Mouse (Mus musculus): ENCODE data around the gene Sec14l1. TPM values are rescaled to one million over a fixed set of nuclear protein-coding genes. Genes with fewer than 3 reads are reported as not detected.
A peak's percentile ranks its signal among the peaks of the same experiment; 100 is the strongest.

Gene Sec14l1
- polyA plus RNA-seq, 1 experiment from 2014 or later = 53.9 TPM

- H3K27ac ChIP-seq (ENCODE audit: low read depth, low read length) = no peak overlapping the region
- H3K9me3 ChIP-seq (ENCODE audit: control insufficient read depth, low read length) = no peaks in the 10 kb centered on the region
- H3K4me3 ChIP-seq (ENCODE audit: low read length) = no peak overlapping the region
- WGBS = 75% methylated on average over 6 of the region's 6 CpGs
- no peaks in the 10 kb centered on the region for H3K36me3 ChIP-seq (ENCODE audit: control insufficient read depth, insufficient read depth, low read length)
- no peaks in the 10 kb centered on the region; the same call in 1 of the 2 replicates for H3K4me1 ChIP-seq (ENCODE audit: control insufficient read depth, insufficient read depth, low read depth, low read length)
- H3K27me3 ChIP-seq (replicated peaks; ENCODE audit: control insufficient read depth, insufficient read depth, low read length) = peaks cover 14% of the 10 kb centered on the region
- no peak overlapping the region for H3K9ac ChIP-seq (ENCODE audit: low read depth, low read length)
- no peak overlapping the region for H3K4me2 ChIP-seq (ENCODE audit: low read length)
- no peak for ATAC-seq
Observed at GRCm38 (mm10) chr11:117205042-117205441, 90.1 kb downstream of the Sec14l1 start.

GRCm38 (mm10) chr11:117205447-117205846, 90.5 kb downstream of the Sec14l1 start:
- Histone ChIP-seq H3K4me1 (ENCODE audit: control insufficient read depth, insufficient read depth, low read depth, low read length) (no peaks in the 10 kb centered on the region), H3K4me3 (ENCODE audit: low read length) (no peak overlapping the region), H3K27me3 (replicated peaks; ENCODE audit: control insufficient read depth, insufficient read depth, low read length) (peaks cover 12% of the 10 kb centered on the region), H3K4me2 (ENCODE audit: low read length) (no peak overlapping the region), H3K9me3 (ENCODE audit: control insufficient read depth, low read length) (no peaks in the 10 kb centered on the region), H3K27ac (ENCODE audit: low read depth, low read length) (no peak overlapping the region), H3K9ac (ENCODE audit: low read depth, low read length) (no peak overlapping the region), H3K36me3 (ENCODE audit: control insufficient read depth, insufficient read depth, low read length) (no peaks in the 10 kb centered on the region)
- no peak for ATAC-seq
- WGBS = 87% methylated on average over 9 of the region's 9 CpGs

GRCm38 (mm10) chr11:117207436-117207835, 92.5 kb downstream of the Sec14l1 start:
- Histone ChIP-seq H3K27ac (ENCODE audit: low read depth, low read length) (no peak overlapping the region), H3K27me3 (replicated peaks; ENCODE audit: control insufficient read depth, insufficient read depth, low read length) (peaks cover under 1% of the 10 kb centered on the region; the same call in 1 of the 2 replicates), H3K4me3 (ENCODE audit: low read length) (no peak overlapping the region), H3K9ac (ENCODE audit: low read depth, low read length) (no peak overlapping the region), H3K36me3 (ENCODE audit: control insufficient read depth, insufficient read depth, low read length) (no peaks in the 10 kb centered on the region), H3K4me1 (ENCODE audit: control insufficient read depth, insufficient read depth, low read depth, low read length) (no peaks in the 10 kb centered on the region), H3K4me2 (ENCODE audit: low read length) (no peak overlapping the region), H3K9me3 (ENCODE audit: control insufficient read depth, low read length) (no peaks in the 10 kb centered on the region)
- WGBS = 58% methylated on average over 5 of the region's 5 CpGs
- no peak for ATAC-seq

GRCm38 (mm10) chr11:117208151-117208673, 93.2 kb downstream of the Sec14l1 start:
- no peak overlapping the region for H3K4me2 ChIP-seq (ENCODE audit: low read length)
- H3K4me1 ChIP-seq (ENCODE audit: control insufficient read depth, insufficient read depth, low read depth, low read length) = no peaks in the 10 kb centered on the region
- no peaks in the 10 kb centered on the region for H3K27me3 ChIP-seq (replicated peaks; ENCODE audit: control insufficient read depth, insufficient read depth, low read length)
- H3K9me3 ChIP-seq (ENCODE audit: control insufficient read depth, low read length) = no peaks in the 10 kb centered on the region
- ATAC-seq = no peak
- no peak overlapping the region for H3K27ac ChIP-seq (ENCODE audit: low read depth, low read length)
- H3K36me3 ChIP-seq (ENCODE audit: control insufficient read depth, insufficient read depth, low read length) = no peaks in the 10 kb centered on the region
- 69% methylated on average over 8 of the region's 8 CpGs for WGBS
- no peak overlapping the region for H3K9ac ChIP-seq (ENCODE audit: low read depth, low read length)
- H3K4me3 ChIP-seq (ENCODE audit: low read length) = no peak overlapping the region

Small RNAs within 50 kb of the gene (microRNA-seq; reads per million reads assigned to microRNA genes)
- not detected for gene Gm24323
- 2.5 reads per million, percentile 5 among the genes with 10 or more reads in this experiment for gene Mir6516

Other genes starting within 250 kb of the Sec14l1 start
- 19.4 and 27.5 TPM in 2 replicates for gene Mgat5b, start 196.3 kb upstream of the Sec14l1 start, polyA plus RNA-seq (2015; fragmentation: Nextera tagmentation; extraction: Ambion mirVana)
- gene Sept9, start 84.5 kb downstream of the Sec14l1 start, polyA plus RNA-seq (2015; fragmentation: Nextera tagmentation; extraction: Ambion mirVana) = 109 and 124 TPM in 2 replicates

Measured in hindbrain, embryonic 16.5 days (tissue).